Mouse (Mus musculus): ENCODE data around the gene Gm37240.

DNA sequence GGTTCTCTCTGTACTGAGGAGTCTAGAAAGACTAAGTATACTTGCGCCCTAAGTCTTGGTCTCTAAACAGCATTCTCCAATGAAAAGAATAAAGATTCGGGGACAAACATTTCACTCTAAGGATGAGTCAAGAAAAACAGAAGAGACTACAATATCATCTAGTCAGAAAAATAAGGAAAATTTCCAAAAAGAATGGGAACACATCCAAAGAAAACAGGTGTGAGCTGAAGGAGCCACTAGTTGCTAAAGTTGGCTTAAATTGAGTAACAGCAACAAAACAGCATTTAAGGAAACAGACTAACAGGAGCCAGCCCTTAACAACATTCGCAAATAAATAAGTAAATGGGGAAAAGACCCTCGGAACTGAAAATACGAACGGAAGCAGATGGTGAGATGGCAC lies 1318.8 kb downstream of the Gm37240 start:
- no peak for TF ChIP-seq ZNF384 (IDR thresholded peaks at IDR 0.05; ENCODE audit: low read depth, low read length)
- TF ChIP-seq CHD2 (IDR thresholded peaks at IDR 0.05; ENCODE audit: low read depth, low read length), result no peak

Data from ES-E14 (cell line).